Mouse (Mus musculus): ENCODE results near the gene Flywch2.
A peak's percentile ranks its signal among the peaks of the same experiment; 100 is the strongest.
"Not testable (repeated sequence)": the region's sequence is repeated elsewhere in the genome, so short reads cannot be mapped to it uniquely, and the experiment has no call there.

The Flywch2 gene

GRCm38 (mm10) chr17:23790269-23791078, 4.6 kb upstream of the Flywch2 start, which contains the start of gene Srrm2:
TSS of gene Srrm2 (plus strand) at chr17:23790532.
- DNase-seq (ENCODE audit: low spot score): no peak

GRCm38 (mm10) chr17:23789749-23790268, 3.9 kb upstream of the Flywch2 start:
- no peak for DNase-seq (ENCODE audit: low spot score)

GRCm38 (mm10) chr17:23788973-23789372, 3.1 kb upstream of the Flywch2 start:
- DNase-seq (ENCODE audit: low spot score): no peak

- no peak for DNase-seq (ENCODE audit: low spot score)
Observed at GRCm38 (mm10) chr17:23786510-23786931, 640 bp upstream of the Flywch2 start.

- DNase-seq (ENCODE audit: low spot score): no peak
Observed at GRCm38 (mm10) chr17:23783352-23783751, 2.5 kb downstream of the Flywch2 start.

GRCm38 (mm10) chr17:23778447-23778846, 7.4 kb downstream of the Flywch2 start:
- DNase-seq (ENCODE audit: low spot score): no peak

- no peak for DNase-seq (ENCODE audit: low spot score)
Observed at GRCm38 (mm10) chr17:23777141-23777540, 8.7 kb downstream of the Flywch2 start.

GRCm38 (mm10) chr17:23776216-23776615, 9.7 kb downstream of the Flywch2 start:
- no peak for DNase-seq (ENCODE audit: low spot score)

GRCm38 (mm10) chr17:23774090-23774489, 11.8 kb downstream of the Flywch2 start:
- peak; percentile 47 for DNase-seq (ENCODE audit: low spot score)

- DNase-seq (ENCODE audit: low spot score): no peak
Observed at GRCm38 (mm10) chr17:23773676-23774075, 12.2 kb downstream of the Flywch2 start.

- DNase-seq (ENCODE audit: low spot score): not testable (repeated sequence)
Observed at GRCm38 (mm10) chr17:23772219-23772556, 13.7 kb downstream of the Flywch2 start.

- DNase-seq (ENCODE audit: low spot score): peak; percentile 91
Observed at GRCm38 (mm10) chr17:23771284-23772218, 14.3 kb downstream of the Flywch2 start, which contains the start of gene Flywch1. TSS of gene Flywch1 (minus strand) at chr17:23771602.

GRCm38 (mm10) chr17:23770896-23771283, 15.0 kb downstream of the Flywch2 start:
- DNase-seq (ENCODE audit: low spot score): peak; percentile 12

- no peak for DNase-seq (ENCODE audit: low spot score)
Observed at GRCm38 (mm10) chr17:23770493-23770892, 15.4 kb downstream of the Flywch2 start.

GRCm38 (mm10) chr17:23762976-23763375, 22.9 kb downstream of the Flywch2 start:
- no peak for DNase-seq (ENCODE audit: low spot score)

- DNase-seq (ENCODE audit: low spot score): no peak
Observed at GRCm38 (mm10) chr17:23761155-23761554, 24.7 kb downstream of the Flywch2 start.

- no peak for DNase-seq (ENCODE audit: low spot score)
Observed at GRCm38 (mm10) chr17:23760231-23760630, 25.6 kb downstream of the Flywch2 start.

- DNase-seq (ENCODE audit: low spot score): no peak
Observed at GRCm38 (mm10) chr17:23758801-23759200, 27.1 kb downstream of the Flywch2 start.

- DNase-seq (ENCODE audit: low spot score): no peak
Observed at GRCm38 (mm10) chr17:23757581-23757980, 28.3 kb downstream of the Flywch2 start.

- no peak for DNase-seq (ENCODE audit: low spot score)
Observed at GRCm38 (mm10) chr17:23755689-23756088, 30.2 kb downstream of the Flywch2 start.

GRCm38 (mm10) chr17:23749400-23750191, 36.3 kb downstream of the Flywch2 start:
- no peak for DNase-seq (ENCODE audit: low spot score)

Measured in spleen, adult 12 weeks (tissue).